Mouse (Mus musculus) cerebellum, adult 11-12 months (tissue): ENCODE measurements around the gene Sdk2.

Source experiments
- DNase-seq: peaks from one replicate; pipeline ENCODE4 v3.0.0; 2022

Gene Sdk2

DNA sequence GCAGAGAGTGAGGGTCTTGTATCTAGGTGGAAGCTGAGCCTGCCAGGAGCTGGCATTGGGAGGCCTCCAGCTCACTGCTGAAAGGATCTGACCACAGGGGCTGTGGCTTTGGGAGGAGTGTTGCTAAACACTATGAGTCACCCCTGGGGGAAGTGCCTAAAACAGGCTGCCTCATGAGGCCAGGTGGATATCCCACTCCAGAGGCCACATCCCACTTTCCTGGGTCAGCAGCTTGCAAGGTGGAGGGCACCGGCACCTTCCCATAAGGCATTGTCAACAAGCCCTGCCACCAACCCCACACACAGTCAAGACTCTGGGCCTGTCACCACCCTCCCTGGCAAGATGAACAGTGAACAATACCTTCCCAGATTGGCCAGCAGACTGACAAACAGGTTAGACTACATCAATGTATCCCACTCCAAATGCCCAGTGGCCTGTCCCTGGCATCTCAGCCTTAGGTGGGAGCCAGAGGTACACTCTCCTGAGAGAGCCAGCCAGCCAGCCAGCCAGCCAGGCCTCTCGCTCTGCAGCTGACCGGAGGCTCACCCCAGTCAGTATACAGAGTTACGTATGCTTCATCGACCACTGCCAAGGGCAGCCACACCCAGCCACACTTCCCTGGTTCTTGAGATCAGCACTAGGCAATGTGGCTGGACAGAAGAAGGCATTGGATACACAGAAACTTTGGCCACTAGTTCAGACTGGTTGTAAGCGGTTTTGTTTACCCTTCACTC lies 333.0 kb downstream of the Sdk2 start:
- no peak for DNase-seq

- DNase-seq: no peak
These were observed 334.8 kb downstream of the Sdk2 start for GRCm38 (mm10) chr11:113731945-113732612.

DNA sequence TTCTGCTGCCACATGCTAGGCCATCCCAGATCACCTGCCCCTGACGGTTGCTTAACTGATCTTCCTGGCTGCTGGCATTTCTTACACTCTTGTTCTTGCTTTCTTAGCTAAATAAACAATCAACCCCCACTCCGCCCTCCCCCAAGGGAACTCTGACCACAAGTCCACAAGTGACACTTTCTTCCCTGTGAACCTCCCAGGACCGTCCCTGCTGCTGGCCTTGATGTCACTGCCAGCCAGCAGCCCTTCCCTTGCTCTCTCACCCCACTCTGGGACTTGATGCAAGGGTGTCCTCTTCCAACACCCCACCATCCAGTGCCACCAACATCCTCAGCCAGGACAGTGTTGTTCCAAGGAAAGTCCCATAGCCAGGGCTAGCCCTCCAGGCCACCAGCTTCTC lies 336.0 kb downstream of the Sdk2 start:
- DNase-seq: no peak

DNA sequence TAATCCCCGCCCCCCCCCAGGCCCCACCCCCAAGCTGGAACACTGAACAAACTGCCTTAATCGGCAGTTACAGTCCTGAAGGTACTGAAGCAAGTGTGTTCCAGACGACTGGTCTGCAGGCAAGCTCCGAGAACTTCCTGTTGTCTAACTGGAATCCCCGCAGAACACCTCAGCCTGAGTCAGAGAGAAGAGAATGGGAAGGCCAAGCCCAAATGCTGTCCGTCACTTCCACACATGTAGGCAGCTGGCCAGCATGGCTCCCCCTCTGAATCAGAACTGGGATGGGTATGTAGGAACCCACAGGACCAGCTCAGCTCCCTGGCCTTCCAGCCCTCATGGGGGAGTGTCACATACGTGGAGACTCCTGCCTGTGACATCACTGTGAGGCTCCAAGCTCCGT lies 336.9 kb downstream of the Sdk2 start:
- no peak for DNase-seq

- DNase-seq: no peak
These were observed 337.6 kb downstream of the Sdk2 start for GRCm38 (mm10) chr11:113729239-113729638.

DNA sequence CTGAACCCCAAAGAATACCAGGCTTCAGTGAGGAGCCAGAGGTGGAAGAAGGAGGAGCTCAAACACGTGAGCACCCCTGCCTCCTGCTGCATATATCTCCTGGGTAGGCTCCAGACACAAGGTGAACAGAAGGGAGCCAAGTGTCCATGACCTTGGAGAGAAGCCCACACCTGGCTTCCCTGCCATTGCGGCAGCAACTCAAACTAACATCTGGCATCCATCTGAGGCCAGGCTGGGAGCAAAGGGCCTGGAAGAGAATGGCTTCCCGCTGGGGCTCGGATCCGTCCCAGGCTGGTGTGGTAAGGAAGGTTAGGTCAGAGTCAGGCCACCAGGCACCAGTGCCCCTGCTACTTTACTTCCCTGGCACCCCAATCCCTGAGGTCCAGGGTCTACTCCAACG lies 338.9 kb downstream of the Sdk2 start:
- DNase-seq: no peak

DNA sequence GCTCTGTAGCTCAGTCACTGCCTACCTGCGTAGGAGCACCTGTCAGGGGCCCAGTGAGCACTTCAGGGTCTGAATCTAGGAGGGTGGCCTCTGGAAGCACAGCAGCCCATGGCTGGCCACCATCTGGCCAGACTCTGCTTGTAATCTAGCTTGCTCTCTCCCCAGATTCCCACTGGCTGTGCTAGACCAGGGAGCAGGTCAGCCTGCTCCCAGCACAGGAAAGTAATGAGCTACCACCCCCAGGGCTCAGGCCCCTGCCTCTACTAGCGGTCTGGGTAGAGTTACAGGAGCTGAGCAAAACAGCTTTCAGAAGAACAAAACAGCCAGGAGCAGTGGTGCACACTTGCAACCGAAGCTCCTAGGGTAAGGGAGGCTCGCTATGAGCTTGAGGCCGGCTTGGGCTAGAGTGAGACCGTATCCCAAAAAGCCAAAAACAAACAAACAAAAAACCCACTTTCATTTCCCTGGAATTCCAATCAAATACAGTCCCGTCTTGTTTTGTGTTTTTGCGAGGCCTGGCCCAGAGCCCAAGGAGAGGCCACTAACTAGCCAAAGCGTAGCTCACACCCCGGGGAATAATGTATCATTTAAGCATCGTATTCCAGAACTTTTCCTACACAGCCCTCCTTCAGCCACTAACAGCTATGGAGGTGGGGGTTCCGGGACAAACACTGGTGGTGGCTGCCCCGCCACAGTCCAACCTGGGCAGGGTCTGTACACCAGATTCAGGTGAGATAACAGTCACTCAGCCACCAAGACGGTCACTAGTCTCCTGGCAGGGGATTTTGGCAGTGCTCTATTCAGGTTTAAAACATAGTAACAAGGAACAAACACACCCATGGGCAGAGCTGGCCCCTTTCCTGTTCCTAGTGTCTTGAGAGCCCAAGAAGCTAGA lies 339.6 kb downstream of the Sdk2 start:
- DNase-seq: no peak
